Mouse (Mus musculus) lung, postnatal 36 days (tissue): Measurements from ENCODE around the gene Atg2a.

Source experiments
- DNase-seq: peaks from one replicate; pipeline ENCODE4 v3.0.0; 2022; ENCODE audit warnings: mixed read lengths

The Atg2a gene

GRCm38 (mm10) chr19:6253021-6253420, 11.6 kb downstream of the Atg2a start:
- no peak for DNase-seq

- DNase-seq = peak; percentile 70
Measured at GRCm38 (mm10) chr19:6260428-6260827, 19.0 kb downstream of the Atg2a start.

GRCm38 (mm10) chr19:6260946-6261345, 19.5 kb downstream of the Atg2a start:
- no peak for DNase-seq

- DNase-seq = no peak
Measured at GRCm38 (mm10) chr19:6261379-6261778, 19.9 kb downstream of the Atg2a start.

GRCm38 (mm10) chr19:6262222-6262621, 20.8 kb downstream of the Atg2a start:
- DNase-seq = peak; percentile 84

GRCm38 (mm10) chr19:6262839-6263433, 21.5 kb downstream of the Atg2a start:
- DNase-seq = no peak

GRCm38 (mm10) chr19:6264200-6264599, 22.7 kb downstream of the Atg2a start:
- DNase-seq = no peak

- DNase-seq = no peak
Measured at GRCm38 (mm10) chr19:6264945-6265344, 23.5 kb downstream of the Atg2a start.

- peak; percentile 40 for DNase-seq
Measured at GRCm38 (mm10) chr19:6265727-6266182, 24.3 kb downstream of the Atg2a start.

- peak; percentile 70 for DNase-seq
Measured at GRCm38 (mm10) chr19:6267306-6268169, 26.1 kb downstream of the Atg2a start.

GRCm38 (mm10) chr19:6268170-6268528, 26.7 kb downstream of the Atg2a start:
- peak; percentile 96 for DNase-seq

GRCm38 (mm10) chr19:6268670-6269132, 27.2 kb downstream of the Atg2a start:
- DNase-seq = peak; percentile 84

- DNase-seq = no peak
Measured at GRCm38 (mm10) chr19:6269798-6270475, 28.5 kb downstream of the Atg2a start.

GRCm38 (mm10) chr19:6270661-6271060, 29.2 kb downstream of the Atg2a start:
- DNase-seq = no peak

- no peak for DNase-seq
Measured at GRCm38 (mm10) chr19:6271206-6271605, 29.7 kb downstream of the Atg2a start.

- DNase-seq = no peak
Measured at GRCm38 (mm10) chr19:6272053-6272452, 30.6 kb downstream of the Atg2a start.

- DNase-seq = peak; percentile 41
Measured at GRCm38 (mm10) chr19:6272738-6273137, 31.3 kb downstream of the Atg2a start.

GRCm38 (mm10) chr19:6273592-6273991, 32.1 kb downstream of the Atg2a start:
- DNase-seq = no peak

GRCm38 (mm10) chr19:6273998-6274608, 32.6 kb downstream of the Atg2a start:
- DNase-seq = peak; percentile 28

- DNase-seq = peak; percentile 64
Measured at GRCm38 (mm10) chr19:6275740-6276389, 34.4 kb downstream of the Atg2a start.

- peak; percentile 99 for DNase-seq
Measured at GRCm38 (mm10) chr19:6276426-6277421, 35.3 kb downstream of the Atg2a start, which contains the start of gene Ehd1. TSS of gene Ehd1 (plus strand) at chr19:6276725.
